Mouse (Mus musculus) liver, postnatal 0 days (tissue): ENCODE measurements around the gene Ccdc69. TPM values are rescaled to one million over a fixed set of nuclear protein-coding genes. Genes with fewer than 3 reads are reported as not detected.

Source experiments
- ATAC-seq: fragments of 200-750 bp; cut with Nextera tagmentation; 2 replicates; pipeline ENCODE4 v1.8.0; 2017; ENCODE audit warnings: mild to moderate bottlenecking, moderate library complexity
- DNase-seq: peaks from one replicate; pipeline ENCODE4 v3.0.0-alpha.2; 2016
- H3K27ac ChIP-seq: fragments of 300-500 bp; sonication (generic); 2 replicates; pipeline ENCODE4 v1.5.1; 2014; ENCODE audit warnings: antibody characterized with exemption, moderate library complexity, mild to moderate bottlenecking, low read depth
- H3K27me3 ChIP-seq: fragments of 300-500 bp; sonication (generic); 2 replicates; pipeline ENCODE4 v1.6.1; 2014; ENCODE audit warnings: low read length, control low read depth, mixed read lengths; ENCODE audit not compliant: insufficient read depth
- H3K36me3 ChIP-seq: fragments of 300-500 bp; sonication (generic); replicated peaks from 2 replicates; pipeline ENCODE4 v1.6.1; 2014; ENCODE audit warnings: mild to moderate bottlenecking, control low read depth, low read length, moderate library complexity, mixed read lengths; ENCODE audit not compliant: insufficient read depth
- H3K4me1 ChIP-seq: fragments of 300-500 bp; sonication (generic); 2 replicates; pipeline ENCODE4 v1.6.1; 2014; ENCODE audit warnings: antibody characterized with exemption, mild to moderate bottlenecking, control low read depth; ENCODE audit not compliant: insufficient read depth
- H3K4me2 ChIP-seq: fragments of 300-500 bp; sonication (generic); 2 replicates; pipeline ENCODE4 v1.6.1; 2014; ENCODE audit warnings: low read depth, mild to moderate bottlenecking, low read length, moderate library complexity, mixed read lengths
- H3K4me3 ChIP-seq: fragments of 300-500 bp; sonication (generic); 2 replicates; pipeline ENCODE4 v1.5.1; 2014; ENCODE audit warnings: low read depth, low read length
- H3K9ac ChIP-seq: fragments of 300-500 bp; sonication (generic); replicated peaks from 2 replicates; pipeline ENCODE4 v1.6.1; 2014; ENCODE audit warnings: mild to moderate bottlenecking, moderate library complexity
- H3K9me3 ChIP-seq: fragments of 300-500 bp; sonication (generic); 2 replicates; pipeline ENCODE4 v1.6.1; 2016; ENCODE audit warnings: mild to moderate bottlenecking, control low read depth, low read length, mixed read lengths
- CTCF ChIP-seq: sonication (generic); IDR thresholded peaks from 2 replicates; pipeline ENCODE4 v1.5.1; 2016; ENCODE audit warnings: antibody characterized with exemption, low read depth
- EP300 ChIP-seq: IDR thresholded peaks from 2 replicates; pipeline ENCODE4 v1.6.1; 2016; ENCODE audit warnings: antibody characterized with exemption, low read depth, mild to moderate bottlenecking
- WGBS: fragments of 180-500 bp; shearing (Covaris S2); extraction: QIAGEN DNeasy Blood & Tissue Kit; methylation state at CpG from one replicate; pipeline ENCODE4 v1.1.7; 2014; ENCODE audit not compliant: insufficient replicate concordance; 5-methylcytosine and 5-hydroxymethylcytosine counted together
- polyA plus RNA-seq: library from polyadenylated mRNA; unstranded; fragments of >200 nt; fragmentation: Nextera tagmentation; extraction: Ambion mirVana; gene quantifications from 2 replicates; pipeline ENCODE4 v1.2.1, GENCODE M21; 2015

The Ccdc69 gene
- polyA plus RNA-seq, 1 experiment from 2014 or later = 1.3 TPM

GRCm38 (mm10) chr11:55087006-55087405 lies 9.1 kb upstream of the Ccdc69 start:
- Histone ChIP-seq H3K4me3 (no peak overlapping the region), H3K36me3 (no peaks in the 10 kb centered on the region), H3K9me3 (no peaks in the 10 kb centered on the region), H3K4me1 (no peaks in the 10 kb centered on the region), H3K27me3 (no peaks in the 10 kb centered on the region), H3K9ac (no peak overlapping the region), H3K4me2 (no peak overlapping the region), H3K27ac (no peak overlapping the region)
- TF ChIP-seq EP300 (no peak), CTCF (peak; percentile 94)
- peak; percentile 80 for DNase-seq
- ATAC-seq = peak; percentile 51; the same call in 1 of the 2 replicates
- WGBS = 17% methylated on average over 10 of the region's 10 CpGs

GRCm38 (mm10) chr11:55085396-55085795 lies 7.5 kb upstream of the Ccdc69 start:
- Histone ChIP-seq H3K36me3 (no peaks in the 10 kb centered on the region), H3K9me3 (no peaks in the 10 kb centered on the region; the same call in 1 of the 2 replicates), H3K27me3 (no peaks in the 10 kb centered on the region), H3K27ac (no peak overlapping the region), H3K4me1 (no peaks in the 10 kb centered on the region), H3K9ac (no peak overlapping the region), H3K4me2 (no peak overlapping the region), H3K4me3 (no peak overlapping the region)
- ATAC-seq (no peak), DNase-seq (no peak)
- no peak for TF ChIP-seq CTCF
- TF ChIP-seq EP300 = no peak
- 46% methylated on average over 5 of the region's 5 CpGs for WGBS

DNA sequence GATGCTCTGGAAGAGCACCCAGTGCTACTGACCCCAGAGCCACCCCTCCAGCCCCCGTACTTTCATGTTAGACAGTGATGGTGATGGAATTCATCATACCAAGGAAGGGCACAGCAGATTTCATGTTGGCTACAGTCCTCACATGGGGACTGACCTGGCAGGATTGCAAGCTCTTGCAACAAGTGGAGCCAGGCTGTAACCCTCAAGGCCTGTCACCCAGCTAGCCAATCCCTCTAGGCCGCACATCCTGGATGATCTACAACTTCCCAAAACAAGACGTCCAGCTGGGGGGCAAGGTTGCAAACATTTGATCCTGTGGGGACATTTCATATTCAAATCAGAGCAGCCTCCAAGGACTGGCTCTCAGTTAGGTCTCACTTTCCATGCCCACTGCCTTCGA lies 6.7 kb upstream of the Ccdc69 start:
- no peak overlapping the region for H3K27ac ChIP-seq
- no peaks in the 10 kb centered on the region for H3K36me3 ChIP-seq
- H3K27me3 ChIP-seq = no peaks in the 10 kb centered on the region
- no peak overlapping the region for H3K4me3 ChIP-seq
- no peak overlapping the region for H3K4me2 ChIP-seq
- ATAC-seq (no peak), DNase-seq (no peak)
- WGBS = 83% methylated on average over 4 of the region's 4 CpGs
- TF ChIP-seq CTCF (no peak), EP300 (no peak)
- H3K9me3 ChIP-seq = no peaks in the 10 kb centered on the region; the same call in 1 of the 2 replicates
- no peaks in the 10 kb centered on the region for H3K4me1 ChIP-seq
- H3K9ac ChIP-seq = no peak overlapping the region

DNA sequence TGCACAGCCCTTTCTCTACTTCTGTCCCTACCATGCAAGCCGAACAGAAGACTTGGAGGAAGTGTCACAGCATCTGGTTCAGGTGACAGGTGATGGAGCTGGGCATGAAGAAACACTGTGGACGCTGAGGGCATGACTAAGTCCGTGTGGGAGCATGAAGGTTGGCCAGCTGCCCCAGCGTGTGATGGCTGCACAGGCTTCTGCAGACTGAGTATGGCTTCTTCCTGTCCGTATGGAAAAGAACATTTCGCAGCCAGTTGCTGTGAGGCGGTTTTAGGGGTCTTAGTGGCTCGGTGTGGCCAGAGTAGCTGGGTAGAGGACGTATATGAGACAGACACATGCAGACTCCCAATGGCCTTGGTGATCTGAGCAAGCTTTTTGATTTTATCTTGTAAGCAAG lies 3.3 kb upstream of the Ccdc69 start:
- Histone ChIP-seq H3K27me3 (no peaks in the 10 kb centered on the region), H3K9ac (no peak overlapping the region), H3K27ac (no peak overlapping the region), H3K9me3 (no peaks in the 10 kb centered on the region; the same call in 1 of the 2 replicates), H3K4me2 (no peak overlapping the region), H3K36me3 (no peaks in the 10 kb centered on the region), H3K4me1 (peaks cover 19% of the 10 kb centered on the region), H3K4me3 (no peak overlapping the region)
- DNase-seq (no peak), ATAC-seq (no peak)
- 84% methylated on average over 9 of the region's 9 CpGs for WGBS
- TF ChIP-seq EP300 (no peak), CTCF (no peak)

DNA sequence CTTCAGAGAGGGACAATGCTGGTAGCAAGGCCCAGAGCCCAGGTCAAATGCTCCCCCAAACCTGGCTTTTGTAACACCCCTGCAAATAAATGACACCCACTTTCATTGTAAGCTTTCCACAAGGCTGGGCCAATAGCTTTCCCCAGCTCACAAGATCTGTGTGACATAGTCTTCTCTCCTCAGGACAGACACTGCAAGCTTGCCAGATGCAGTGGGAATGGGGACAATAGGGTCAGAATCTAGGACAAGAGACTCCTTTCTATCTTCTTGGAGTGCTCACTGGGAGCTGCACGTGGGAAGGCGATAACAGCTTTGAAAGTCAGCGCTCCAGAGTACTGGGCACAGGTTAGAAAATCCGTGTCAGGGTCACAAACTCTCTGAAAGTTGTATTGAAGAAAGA lies 1.2 kb upstream of the Ccdc69 start:
- no peak overlapping the region for H3K4me3 ChIP-seq
- no peak for TF ChIP-seq CTCF
- no peak for TF ChIP-seq EP300
- ATAC-seq = no peak
- H3K4me1 ChIP-seq = peaks cover 22% of the 10 kb centered on the region
- no peaks in the 10 kb centered on the region; the same call in 1 of the 2 replicates for H3K9me3 ChIP-seq
- DNase-seq = no peak
- H3K4me2 ChIP-seq = no peak overlapping the region
- no peaks in the 10 kb centered on the region for H3K36me3 ChIP-seq
- 90% methylated on average over 4 of the region's 4 CpGs for whole genome bisulfite sequencing
- H3K27me3 ChIP-seq = no peaks in the 10 kb centered on the region
- no peak overlapping the region for H3K27ac ChIP-seq
- no peak overlapping the region for H3K9ac ChIP-seq

DNA sequence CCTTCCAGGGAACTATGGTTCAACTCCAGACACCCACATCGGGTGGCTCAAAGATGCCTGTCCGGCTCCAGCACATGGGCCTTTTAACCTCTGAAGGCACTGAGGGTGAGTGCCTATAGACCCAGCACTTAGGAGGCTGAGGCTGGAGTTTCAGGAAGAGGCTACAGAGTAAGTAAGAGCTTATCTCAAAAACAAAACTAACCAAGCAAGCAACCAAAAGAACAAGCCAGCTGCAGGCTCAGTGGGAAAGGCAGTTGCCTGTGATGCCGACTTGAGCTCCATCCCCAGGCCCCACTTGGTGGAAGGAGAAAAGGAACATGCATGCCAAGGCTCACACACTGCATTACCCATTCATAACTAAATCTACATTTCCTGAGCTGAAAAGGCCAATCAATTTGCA lies 571 bp upstream of the Ccdc69 start:
- Histone ChIP-seq H3K27ac (peak overlapping the region; percentile 30; the same call in 1 of the 2 replicates), H3K36me3 (no peaks in the 10 kb centered on the region), H3K9me3 (no peaks in the 10 kb centered on the region; the same call in 1 of the 2 replicates), H3K4me2 (peak overlapping the region; percentile 80; the same call in 1 of the 2 replicates), H3K9ac (peak overlapping the region; percentile 56; the same call in 1 of the 2 replicates), H3K27me3 (no peaks in the 10 kb centered on the region), H3K4me3 (no peak overlapping the region), H3K4me1 (peaks cover 22% of the 10 kb centered on the region)
- TF ChIP-seq EP300 (no peak), CTCF (no peak)
- ATAC-seq = no peak
- no peak for DNase-seq
- 40% methylated on average over 3 of the region's 3 CpGs for WGBS

DNA sequence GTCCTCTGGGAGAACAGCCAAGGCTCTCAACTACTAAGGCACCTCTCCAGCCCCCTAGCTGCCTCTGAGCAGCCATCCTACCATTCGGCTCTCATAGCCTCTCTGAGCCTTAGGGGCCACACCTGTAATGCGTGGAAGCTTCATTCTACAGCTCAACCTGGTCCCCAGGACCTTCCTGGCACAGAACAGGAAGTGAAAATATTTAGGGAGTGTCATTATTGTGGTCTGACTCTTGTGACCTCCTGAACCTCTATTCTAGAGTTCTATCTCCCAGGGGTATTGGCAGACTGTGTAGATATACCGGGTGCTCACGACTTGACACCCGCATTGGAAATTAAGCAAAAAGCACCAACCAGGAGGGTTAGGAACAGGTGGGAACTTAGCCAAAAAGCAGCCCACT lies 1.7 kb downstream of the Ccdc69 start:
- Histone ChIP-seq H3K4me1 (peaks cover 22% of the 10 kb centered on the region), H3K9ac (no peak overlapping the region), H3K9me3 (no peaks in the 10 kb centered on the region), H3K36me3 (no peaks in the 10 kb centered on the region), H3K4me3 (no peak overlapping the region), H3K4me2 (no peak overlapping the region), H3K27me3 (no peaks in the 10 kb centered on the region), H3K27ac (no peak overlapping the region)
- 68% methylated on average over 5 of the region's 5 CpGs for WGBS
- TF ChIP-seq EP300 (no peak), CTCF (no peak)
- no peak for ATAC-seq
- no peak for DNase-seq
